Mouse (Mus musculus): ENCODE measurements at regions not wholly inside any gene's neighbourhood (a gene's known extent, or its start where the extent isn't known, plus 50 kb on each side); places are given as distances from the start of the nearest gene placed in this dataset.
A peak's percentile ranks its signal among the peaks of the same experiment; 100 is the strongest.

DNA sequence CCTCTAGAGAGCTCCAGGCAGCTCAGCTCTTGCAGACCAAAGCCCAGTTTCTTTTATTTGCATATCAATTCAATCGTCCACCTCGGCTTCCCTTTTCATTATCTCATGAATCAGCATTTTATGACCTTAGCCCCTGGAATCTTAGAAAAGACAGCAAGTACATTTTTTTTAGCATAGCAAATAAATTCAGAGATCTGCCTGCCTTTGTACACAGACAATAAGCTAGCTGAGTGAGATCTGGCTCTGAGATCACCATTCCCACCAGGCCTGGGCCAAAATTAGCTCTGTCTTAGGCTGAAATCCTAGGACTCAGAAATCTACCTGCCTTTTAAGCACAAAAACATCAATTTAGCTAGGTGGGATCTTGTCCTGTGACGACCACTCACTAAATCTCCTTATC is 80.7 kb upstream of the Mark1 start:
- Histone ChIP-seq H3K9ac (no peak overlapping the region), H3K4me1 (no peaks in the 10 kb centered on the region), H3K9me3 (replicated peaks) (no peaks in the 10 kb centered on the region), H3K27ac (no peak overlapping the region), H3K27me3 (no peaks in the 10 kb centered on the region), H3K4me2 (no peak overlapping the region), H3K36me3 (no peaks in the 10 kb centered on the region), H3K4me3 (replicated peaks) (no peak overlapping the region)
- ATAC-seq (replicated peaks; ENCODE audit: low FRiP score) = no peak
- WGBS = 35% methylated on average over 3 of the region's 3 CpGs

DNA sequence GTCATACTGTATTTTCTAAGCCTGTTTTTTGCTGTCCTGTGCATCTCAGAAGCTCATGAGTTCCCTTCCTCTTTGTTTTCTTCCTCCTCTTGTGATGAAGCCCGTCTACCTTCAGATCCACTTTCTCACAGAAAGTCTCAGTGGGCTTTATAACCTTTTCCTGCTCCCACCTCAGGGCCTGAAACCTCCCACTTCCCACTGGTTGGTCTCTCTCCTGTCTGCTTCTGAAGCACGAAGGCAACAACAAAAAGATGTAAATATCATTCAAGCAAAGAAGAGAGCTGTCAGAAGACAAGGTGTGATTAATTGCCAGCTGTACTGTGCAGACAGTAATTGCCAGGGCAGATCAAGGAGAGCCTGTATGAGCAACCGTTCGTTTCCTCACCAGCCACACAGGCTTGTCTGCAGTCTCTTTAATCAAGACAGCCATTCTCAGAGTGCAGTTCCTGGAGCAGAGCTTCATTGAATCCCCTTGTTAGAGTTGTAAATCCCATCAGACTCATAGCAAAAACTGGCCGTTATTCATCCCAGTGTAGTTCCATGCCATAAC is 80.0 kb upstream of the Mark1 start:
- Histone ChIP-seq H3K4me1 (no peaks in the 10 kb centered on the region), H3K9ac (no peak overlapping the region), H3K27me3 (no peaks in the 10 kb centered on the region), H3K27ac (no peak overlapping the region), H3K9me3 (replicated peaks) (no peaks in the 10 kb centered on the region), H3K36me3 (no peaks in the 10 kb centered on the region), H3K4me3 (replicated peaks) (no peak overlapping the region), H3K4me2 (no peak overlapping the region)
- 15% methylated on average over 5 of the region's 5 CpGs for WGBS
- no peak for ATAC-seq (replicated peaks; ENCODE audit: low FRiP score)

- no peak overlapping the region for H3K4me2 ChIP-seq
- no peak overlapping the region for H3K4me3 ChIP-seq (replicated peaks)
- no peak overlapping the region for H3K27ac ChIP-seq
- no peaks in the 10 kb centered on the region for H3K9me3 ChIP-seq (replicated peaks)
- ATAC-seq (replicated peaks; ENCODE audit: low FRiP score) = no peak
- no peak overlapping the region for H3K9ac ChIP-seq
- no peaks in the 10 kb centered on the region for H3K4me1 ChIP-seq
- WGBS = 86% methylated on average over 5 of the region's 5 CpGs
- H3K36me3 ChIP-seq = no peaks in the 10 kb centered on the region
- no peaks in the 10 kb centered on the region for H3K27me3 ChIP-seq
Measured at GRCm38 (mm10) chr1:185074001-185074400, 74.6 kb upstream of the Mark1 start.

DNA sequence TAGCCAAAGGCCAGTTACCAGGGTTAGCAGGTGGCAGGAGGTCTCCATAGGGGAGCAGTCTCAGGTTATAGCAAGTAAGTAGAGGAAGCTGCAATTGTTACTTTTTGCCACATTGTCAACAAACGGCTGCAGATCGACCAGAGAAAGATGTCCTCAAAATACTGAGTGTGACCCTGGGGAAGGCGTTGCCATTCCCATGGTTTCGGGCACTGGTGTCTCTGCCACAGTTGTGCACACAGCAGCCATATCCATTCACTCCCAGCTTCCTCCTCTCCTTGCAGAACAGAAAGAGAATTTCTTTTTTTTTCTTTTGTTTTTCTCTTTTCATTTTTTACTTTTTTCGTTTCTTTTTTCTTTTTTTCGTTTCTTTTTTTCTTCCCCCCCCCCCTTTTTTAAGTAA is 73.4 kb upstream of the Mark1 start:
- no peak overlapping the region for H3K4me3 ChIP-seq (replicated peaks)
- H3K4me1 ChIP-seq = no peaks in the 10 kb centered on the region
- 79% methylated on average over 6 of the region's 6 CpGs for WGBS
- no peaks in the 10 kb centered on the region for H3K27me3 ChIP-seq
- H3K9me3 ChIP-seq (replicated peaks) = no peaks in the 10 kb centered on the region
- ATAC-seq (replicated peaks; ENCODE audit: low FRiP score) = no peak
- H3K27ac ChIP-seq = no peak overlapping the region
- no peak overlapping the region for H3K9ac ChIP-seq
- H3K4me2 ChIP-seq = no peak overlapping the region
- no peaks in the 10 kb centered on the region for H3K36me3 ChIP-seq

DNA sequence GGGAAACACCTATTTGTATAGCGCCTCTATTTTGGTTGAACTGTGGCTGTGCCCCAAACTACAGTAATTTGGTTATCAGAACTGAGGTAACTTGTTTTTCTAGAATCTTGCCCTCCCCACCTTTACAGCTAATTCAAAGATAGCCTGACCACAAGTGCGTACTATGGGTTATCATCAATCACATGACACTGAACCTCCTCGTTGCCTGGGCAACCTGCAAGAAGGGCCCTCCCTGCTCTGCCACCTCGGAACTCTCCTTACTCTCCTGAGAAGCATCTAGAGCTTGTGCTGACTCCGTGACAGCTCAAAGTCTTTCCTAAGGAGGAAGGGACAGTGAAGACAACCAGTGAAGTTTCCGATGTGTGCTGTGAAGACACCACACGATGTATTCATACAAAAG is 72.2 kb upstream of the Mark1 start:
- 58% methylated on average over 7 of the region's 7 CpGs for WGBS
- Histone ChIP-seq H3K4me3 (replicated peaks) (no peak overlapping the region), H3K4me1 (no peaks in the 10 kb centered on the region), H3K36me3 (no peaks in the 10 kb centered on the region), H3K9me3 (replicated peaks) (no peaks in the 10 kb centered on the region), H3K4me2 (no peak overlapping the region), H3K27ac (no peak overlapping the region), H3K9ac (no peak overlapping the region), H3K27me3 (no peaks in the 10 kb centered on the region)
- ATAC-seq (replicated peaks; ENCODE audit: low FRiP score) = no peak

GRCm38 (mm10) chr1:185070853-185071149 is 71.4 kb upstream of the Mark1 start:
- Histone ChIP-seq H3K36me3 (no peaks in the 10 kb centered on the region), H3K27ac (no peak overlapping the region), H3K27me3 (no peaks in the 10 kb centered on the region), H3K9ac (no peak overlapping the region), H3K9me3 (replicated peaks) (no peaks in the 10 kb centered on the region), H3K4me2 (no peak overlapping the region), H3K4me3 (replicated peaks) (no peak overlapping the region), H3K4me1 (no peaks in the 10 kb centered on the region)
- ATAC-seq (replicated peaks; ENCODE audit: low FRiP score) = no peak
- WGBS = 76% methylated on average over 3 of the region's 3 CpGs

DNA sequence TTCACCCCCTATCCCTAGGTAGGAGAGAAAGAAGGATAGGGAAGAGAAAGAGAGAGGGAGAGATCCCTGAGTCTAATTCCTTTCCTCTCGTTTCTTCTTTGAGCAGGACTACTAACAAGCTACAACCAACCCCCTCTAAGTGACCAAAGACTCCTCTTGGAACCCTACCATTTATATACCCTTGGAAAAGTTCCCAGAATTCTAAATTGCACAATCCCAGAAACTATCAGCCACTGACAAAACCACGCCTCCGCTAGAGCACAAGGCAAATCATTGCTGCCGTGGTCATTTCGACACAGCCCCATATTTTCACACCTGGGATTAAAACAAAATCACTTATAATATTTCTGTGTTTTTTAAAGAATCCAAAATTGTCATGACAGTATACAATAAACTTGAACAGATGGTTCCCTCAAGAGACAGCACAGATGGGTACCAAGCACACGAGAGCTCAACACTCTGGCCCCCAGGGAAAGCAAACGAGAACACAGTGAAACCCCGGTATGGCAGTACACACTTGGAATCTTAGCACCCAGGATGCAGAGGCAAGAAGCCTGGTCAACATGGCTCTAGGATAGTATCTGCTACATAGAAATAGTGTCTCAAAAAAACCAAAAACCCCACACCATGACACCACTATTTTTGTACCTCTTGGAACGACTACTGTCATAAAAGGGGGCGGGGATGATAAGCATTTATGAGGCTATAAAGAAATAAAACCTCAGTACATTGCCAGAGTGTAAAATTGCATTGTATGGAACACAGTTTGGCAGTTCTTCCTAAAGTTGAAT is 70.9 kb upstream of the Mark1 start:
- Histone ChIP-seq H3K9ac (no peak overlapping the region), H3K27me3 (no peaks in the 10 kb centered on the region), H3K36me3 (no peaks in the 10 kb centered on the region), H3K4me2 (no peak overlapping the region), H3K9me3 (replicated peaks) (no peaks in the 10 kb centered on the region), H3K4me3 (replicated peaks) (no peak overlapping the region), H3K4me1 (no peaks in the 10 kb centered on the region), H3K27ac (no peak overlapping the region)
- 46% methylated on average over 10 of the region's 10 CpGs for WGBS
- ATAC-seq (replicated peaks; ENCODE audit: low FRiP score) = no peak

DNA sequence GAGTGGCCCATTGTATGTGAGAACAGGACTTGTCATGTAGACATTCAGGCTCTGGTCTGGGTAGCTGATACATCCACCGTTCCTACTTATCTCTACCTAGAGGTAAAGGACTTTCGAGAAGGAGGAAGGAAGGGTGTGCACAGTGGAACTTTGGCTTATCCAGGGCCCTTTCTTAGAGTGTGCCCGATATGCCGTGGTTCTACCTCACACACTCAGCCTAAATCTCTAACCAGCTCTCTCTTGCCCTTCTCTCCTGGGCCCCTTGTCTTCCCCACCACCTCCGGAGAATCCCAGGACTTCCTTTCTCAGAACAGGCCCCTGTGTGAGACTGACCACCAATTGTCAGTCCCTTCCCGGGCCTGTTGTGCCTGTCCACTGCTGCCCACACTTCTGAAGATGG is 68.8 kb upstream of the Mark1 start:
- no peaks in the 10 kb centered on the region for H3K27me3 ChIP-seq
- H3K27ac ChIP-seq = no peak overlapping the region
- H3K4me2 ChIP-seq = no peak overlapping the region
- H3K9me3 ChIP-seq (replicated peaks) = no peaks in the 10 kb centered on the region
- no peaks in the 10 kb centered on the region for H3K4me1 ChIP-seq
- H3K9ac ChIP-seq = no peak overlapping the region
- WGBS = 86% methylated on average over 6 of the region's 6 CpGs
- H3K4me3 ChIP-seq (replicated peaks) = no peak overlapping the region
- ATAC-seq (replicated peaks; ENCODE audit: low FRiP score) = no peak
- no peaks in the 10 kb centered on the region for H3K36me3 ChIP-seq

DNA sequence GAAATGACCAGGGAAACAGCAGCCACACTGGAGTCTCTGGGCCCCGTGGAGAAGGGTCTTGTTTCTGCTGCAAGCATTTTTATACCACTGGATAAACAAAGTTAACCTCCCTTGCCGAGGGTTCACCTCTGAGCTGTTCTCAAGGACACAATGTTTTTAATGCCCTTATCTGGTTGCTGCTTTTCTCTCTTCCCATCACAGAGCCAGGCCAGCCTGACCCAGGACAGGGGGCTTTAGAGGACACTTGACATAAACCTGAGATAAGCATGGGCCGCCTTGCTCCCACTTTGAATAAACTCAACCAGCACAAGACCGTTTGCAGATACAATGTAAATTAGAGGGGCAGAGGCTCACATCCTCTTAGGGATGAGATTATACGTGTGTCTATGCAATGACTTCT is 68.3 kb upstream of the Mark1 start:
- no peak overlapping the region for H3K4me2 ChIP-seq
- no peaks in the 10 kb centered on the region for H3K36me3 ChIP-seq
- no peaks in the 10 kb centered on the region for H3K27me3 ChIP-seq
- H3K9ac ChIP-seq = no peak overlapping the region
- no peak overlapping the region for H3K4me3 ChIP-seq (replicated peaks)
- H3K9me3 ChIP-seq (replicated peaks) = no peaks in the 10 kb centered on the region
- H3K27ac ChIP-seq = no peak overlapping the region
- no peaks in the 10 kb centered on the region for H3K4me1 ChIP-seq
- 53% methylated on average over 5 of the region's 5 CpGs for WGBS
- ATAC-seq (replicated peaks; ENCODE audit: low FRiP score) = no peak

DNA sequence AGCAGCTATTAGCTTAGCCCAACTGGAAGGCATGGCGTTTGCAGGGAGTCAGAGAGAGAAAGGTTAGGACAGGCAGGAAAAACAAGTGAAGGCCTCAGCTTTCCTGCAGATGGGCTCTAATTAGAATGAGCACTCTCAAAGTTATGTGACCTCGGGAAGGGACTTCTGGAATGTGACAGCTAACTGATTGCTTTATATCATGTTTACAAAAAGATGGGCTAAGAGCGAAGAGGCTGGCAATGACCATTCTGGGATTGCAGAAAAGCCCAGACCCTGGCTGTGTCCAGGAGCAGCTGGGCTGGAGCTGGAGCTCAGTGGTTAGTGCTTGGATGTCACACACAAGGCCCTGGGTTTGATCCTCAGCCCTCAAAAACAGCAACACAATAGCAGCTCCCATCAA is 65.7 kb upstream of the Mark1 start:
- no peak for ATAC-seq (replicated peaks; ENCODE audit: low FRiP score)
- Histone ChIP-seq H3K27ac (no peak overlapping the region), H3K36me3 (no peaks in the 10 kb centered on the region), H3K4me3 (replicated peaks) (no peak overlapping the region), H3K4me1 (no peaks in the 10 kb centered on the region), H3K4me2 (no peak overlapping the region), H3K9ac (no peak overlapping the region), H3K9me3 (replicated peaks) (no peaks in the 10 kb centered on the region), H3K27me3 (no peaks in the 10 kb centered on the region)
- WGBS = 39% methylated on average over 3 of the region's 3 CpGs

DNA sequence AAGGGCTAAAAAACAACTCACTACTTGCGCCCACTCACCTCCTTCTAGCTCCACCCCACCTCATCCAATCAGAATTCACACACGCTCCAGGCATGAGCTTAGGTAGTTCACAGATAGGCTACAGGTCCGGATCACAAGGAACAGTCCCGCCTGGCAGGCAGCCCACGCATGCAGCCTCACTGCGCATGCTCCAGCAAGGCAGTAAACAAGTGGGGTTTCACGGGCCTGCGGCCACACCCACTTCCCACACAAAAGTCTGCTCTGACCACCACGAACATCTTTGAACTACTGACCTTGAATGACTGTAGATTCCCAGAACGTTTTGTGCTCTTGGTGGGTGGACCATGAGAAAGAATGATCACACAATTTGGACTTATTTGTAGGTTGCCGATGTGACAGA is 62.7 kb upstream of the Mark1 start:
- WGBS = 74% methylated on average over 11 of the region's 11 CpGs
- no peak for ATAC-seq (replicated peaks; ENCODE audit: low FRiP score)

DNA sequence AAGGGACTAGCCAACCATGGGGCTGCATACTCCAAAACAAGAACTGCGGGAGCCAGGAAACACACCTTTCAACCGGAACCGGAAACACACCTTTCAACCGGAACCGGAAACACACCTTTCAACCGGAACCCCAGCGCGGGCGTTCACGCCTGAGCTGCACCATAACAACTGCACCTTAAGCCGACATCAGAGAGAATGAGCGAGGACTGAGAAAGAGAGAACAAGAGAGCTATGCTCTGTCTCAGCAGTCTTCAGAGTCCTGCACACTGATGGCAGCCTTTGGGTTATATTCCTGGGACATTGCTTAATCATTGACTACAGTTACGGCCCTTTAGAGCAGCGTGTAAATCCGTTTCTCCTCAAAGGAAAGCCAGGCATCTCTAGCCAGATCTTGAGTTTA is 58.1 kb upstream of the Mark1 start:
- Histone ChIP-seq H3K27ac (no peak overlapping the region), H3K36me3 (no peaks in the 10 kb centered on the region), H3K4me3 (replicated peaks) (no peak overlapping the region), H3K4me1 (no peaks in the 10 kb centered on the region), H3K9ac (no peak overlapping the region), H3K27me3 (no peaks in the 10 kb centered on the region), H3K4me2 (peak overlapping the region; percentile 35; the same call in 1 of the 2 replicates), H3K9me3 (replicated peaks) (no peaks in the 10 kb centered on the region)
- ATAC-seq (replicated peaks; ENCODE audit: low FRiP score) = 0 out of 2 replicates have a peak, but pooled peaks have one; percentile 43
- WGBS = 78% methylated on average over 15 of the region's 15 CpGs

More for the DNA sequence above, 62.7 kb upstream of the Mark1 start:
- Histone ChIP-seq H3K4me3 (replicated peaks) (no peak overlapping the region), H3K4me2 (no peak overlapping the region), H3K4me1 (no peaks in the 10 kb centered on the region), H3K27me3 (no peaks in the 10 kb centered on the region), H3K36me3 (no peaks in the 10 kb centered on the region), H3K27ac (no peak overlapping the region), H3K9me3 (replicated peaks) (no peaks in the 10 kb centered on the region), H3K9ac (no peak overlapping the region)

DNA sequence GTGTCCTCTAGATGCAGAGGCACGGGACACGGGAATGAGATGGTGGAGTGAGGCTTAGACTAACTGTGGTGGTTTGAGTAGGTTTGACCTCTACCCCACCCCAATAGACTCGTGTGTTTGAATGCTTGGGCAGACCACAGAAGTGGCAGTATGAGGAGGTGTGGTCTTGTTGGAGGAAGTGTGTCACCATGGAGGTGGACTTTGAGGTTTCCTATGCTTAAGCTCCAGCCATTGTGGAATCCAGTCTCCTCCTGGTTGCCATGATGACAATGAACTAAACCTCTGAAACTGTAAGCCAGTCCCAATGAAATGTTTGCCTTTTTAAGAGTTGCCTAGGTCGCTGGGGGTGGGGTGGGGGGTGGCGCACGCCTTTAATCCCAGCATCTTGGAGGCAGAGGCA is 53.3 kb upstream of the Mark1 start:
- H3K27ac ChIP-seq = no peak overlapping the region
- no peaks in the 10 kb centered on the region for H3K4me1 ChIP-seq
- WGBS = 79% methylated on average over 6 of the region's 6 CpGs
- H3K4me3 ChIP-seq (replicated peaks) = no peak overlapping the region
- H3K27me3 ChIP-seq = no peaks in the 10 kb centered on the region
- no peak for ATAC-seq (replicated peaks; ENCODE audit: low FRiP score)
- no peaks in the 10 kb centered on the region for H3K36me3 ChIP-seq
- no peaks in the 10 kb centered on the region for H3K9me3 ChIP-seq (replicated peaks)
- H3K4me2 ChIP-seq = no peak overlapping the region
- H3K9ac ChIP-seq = no peak overlapping the region

All from kidney, embryonic 15.5 days (tissue).